Mouse (Mus musculus) erythroblast, embryonic 14.5 days (primary cell): ENCODE measurements around the gene Abca7. TPM values are rescaled to one million over a fixed set of nuclear protein-coding genes. Genes with fewer than 3 reads are reported as not detected.
A peak's percentile ranks its signal among the peaks of the same experiment; 100 is the strongest.

ENCODE experiments used
- H3K27me3 ChIP-seq: 2 replicates; pipeline ENCODE4 v1.6.1; 2012; ENCODE audit warnings: inconsistent platforms; ENCODE audit not compliant: control insufficient read depth
- H3K36me3 ChIP-seq: 2 replicates; pipeline ENCODE4 v1.6.1; 2012; ENCODE audit warnings: mild to moderate bottlenecking, inconsistent platforms; ENCODE audit not compliant: control insufficient read depth
- H3K4me1 ChIP-seq: 2 replicates; pipeline ENCODE4 v1.6.1; 2012; ENCODE audit warnings: inconsistent platforms; ENCODE audit not compliant: control insufficient read depth
- H3K4me3 ChIP-seq: replicated peaks from 2 replicates; pipeline ENCODE3; 2012; ENCODE audit warnings: moderate library complexity, mild to moderate bottlenecking, inconsistent platforms
- H3K9me3 ChIP-seq: 2 replicates; pipeline ENCODE4 v1.6.1; 2012; ENCODE audit warnings: low read length, inconsistent platforms, mixed read lengths; ENCODE audit not compliant: control insufficient read depth
- GATA1 ChIP-seq: IDR thresholded peaks from 2 replicates; pipeline ENCODE4 v1.6.1; 2012; ENCODE audit warnings: low read length, inconsistent platforms, mixed read lengths
- TAL1 ChIP-seq: IDR thresholded peaks from 3 replicates; pipeline ENCODE4 v1.6.1; 2012; ENCODE audit warnings: low read length, inconsistent platforms, mixed read lengths
- polyA plus RNA-seq: library from polyadenylated mRNA; stranded (reverse); fragments of >175 nt; gene quantifications from 2 replicates; pipeline ENCODE4 v1.2.3, GENCODE M21; 2012

Gene Abca7
- polyA plus RNA-seq, 1 experiment = 7.6 TPM

DNA sequence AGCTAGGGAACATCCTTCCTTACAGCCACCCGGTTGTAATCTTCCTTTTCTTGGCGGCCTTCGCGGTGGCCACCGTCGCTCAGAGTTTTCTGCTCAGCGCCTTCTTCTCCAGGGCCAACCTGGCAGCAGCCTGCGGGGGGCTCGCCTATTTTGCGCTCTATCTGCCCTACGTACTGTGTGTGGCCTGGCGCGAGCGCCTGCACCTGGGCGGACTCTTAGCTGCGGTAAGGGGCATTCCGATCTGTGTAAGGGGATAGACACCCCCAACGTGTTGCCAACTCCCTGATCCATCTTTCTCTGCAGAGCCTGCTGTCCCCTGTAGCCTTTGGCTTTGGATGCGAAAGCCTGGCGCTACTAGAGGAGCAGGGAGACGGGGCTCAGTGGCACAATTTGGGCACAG, 6.5 kb downstream of the Abca7 start:
- TF ChIP-seq TAL1 = no peak
- TF ChIP-seq GATA1 = no peak
- Histone ChIP-seq H3K9me3 (no peaks in the 10 kb centered on the region), H3K36me3 (peaks cover 100% of the 10 kb centered on the region), H3K27me3 (no peaks in the 10 kb centered on the region; the same call in 1 of the 2 replicates), H3K4me1 (peaks cover 73% of the 10 kb centered on the region), H3K4me3 (no peak overlapping the region)

DNA sequence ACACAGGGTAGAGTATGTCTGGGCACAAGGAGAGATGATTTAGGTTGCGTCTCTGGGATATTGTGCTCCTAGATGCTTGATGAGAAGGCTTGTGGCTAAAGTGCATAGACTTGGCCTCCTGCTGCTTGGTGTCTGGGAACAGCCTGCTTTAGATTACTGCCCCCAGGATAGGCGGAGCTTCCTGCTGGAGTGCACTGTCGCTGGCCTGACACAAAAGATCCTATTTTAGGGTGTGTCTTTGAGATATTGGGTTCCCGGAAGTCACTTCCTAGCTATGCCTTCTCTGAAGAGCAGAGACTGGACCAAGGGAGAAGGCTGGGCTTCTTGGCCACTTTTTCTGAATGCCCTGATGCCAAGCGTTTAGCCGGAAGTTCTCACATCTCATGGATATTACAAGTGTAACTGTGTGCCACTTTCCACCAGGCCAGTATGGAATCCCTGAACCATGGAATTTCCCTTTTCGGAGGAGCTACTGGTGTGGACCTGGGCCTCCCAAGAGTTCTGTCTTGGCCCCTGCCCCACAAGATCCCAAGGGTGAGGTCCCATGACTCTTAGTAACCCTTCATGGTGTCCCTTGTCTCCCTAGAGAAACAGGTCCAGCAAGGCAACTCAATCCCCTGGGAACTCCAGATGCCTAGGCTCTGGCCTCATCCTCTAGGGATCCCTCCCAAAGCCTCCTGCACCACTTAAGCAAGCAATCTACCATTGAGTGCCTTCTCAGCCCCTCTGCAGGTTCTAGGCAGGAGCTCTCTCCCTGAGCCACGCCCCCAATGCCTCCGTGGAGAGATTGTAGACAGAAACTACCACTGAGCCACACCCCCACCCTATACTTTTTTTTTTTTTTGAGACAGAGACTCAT, 7.3 kb downstream of the Abca7 start:
- Histone ChIP-seq H3K4me3 (no peak overlapping the region), H3K36me3 (peaks cover 100% of the 10 kb centered on the region), H3K4me1 (peaks cover 66% of the 10 kb centered on the region), H3K9me3 (peaks cover 2% of the 10 kb centered on the region), H3K27me3 (no peaks in the 10 kb centered on the region; the same call in 1 of the 2 replicates)
- TF ChIP-seq TAL1 (no peak), GATA1 (no peak)

DNA sequence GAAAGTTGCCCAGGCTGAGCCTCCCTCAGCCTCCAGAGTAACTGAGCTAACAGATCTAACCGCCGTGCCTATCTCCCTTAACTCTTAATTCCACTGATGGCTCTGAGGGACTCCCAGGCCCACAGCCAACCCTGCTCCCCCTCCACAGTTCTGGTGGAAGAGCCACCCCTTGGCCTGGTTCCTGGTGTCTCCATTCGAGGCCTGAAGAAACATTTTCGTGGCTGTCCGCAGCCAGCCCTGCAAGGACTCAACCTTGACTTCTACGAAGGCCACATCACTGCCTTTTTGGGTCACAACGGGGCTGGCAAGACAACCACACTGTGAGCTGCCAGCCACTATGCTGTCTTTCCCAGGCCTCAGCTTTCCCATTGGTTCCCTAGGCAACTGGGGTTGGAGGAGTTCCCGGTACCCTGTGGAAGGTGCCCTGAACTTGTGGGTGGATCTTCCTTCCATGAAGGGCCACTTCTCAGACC, 8.0 kb downstream of the Abca7 start:
- no peak for TF ChIP-seq GATA1
- no peak for TF ChIP-seq TAL1
- Histone ChIP-seq H3K36me3 (peaks cover 100% of the 10 kb centered on the region), H3K4me3 (no peak overlapping the region), H3K4me1 (peaks cover 59% of the 10 kb centered on the region), H3K27me3 (no peaks in the 10 kb centered on the region; the same call in 1 of the 2 replicates), H3K9me3 (peaks cover 7% of the 10 kb centered on the region)

- Histone ChIP-seq H3K27me3 (peaks cover 22% of the 10 kb centered on the region), H3K9me3 (peaks cover 32% of the 10 kb centered on the region), H3K4me3 (no peak overlapping the region), H3K4me1 (peaks cover 35% of the 10 kb centered on the region), H3K36me3 (peaks cover 98% of the 10 kb centered on the region)
- TF ChIP-seq TAL1 (no peak), GATA1 (no peak)
These were observed 15.4 kb downstream of the Abca7 start for GRCm38 (mm10) chr10:80011740-80012139.

DNA sequence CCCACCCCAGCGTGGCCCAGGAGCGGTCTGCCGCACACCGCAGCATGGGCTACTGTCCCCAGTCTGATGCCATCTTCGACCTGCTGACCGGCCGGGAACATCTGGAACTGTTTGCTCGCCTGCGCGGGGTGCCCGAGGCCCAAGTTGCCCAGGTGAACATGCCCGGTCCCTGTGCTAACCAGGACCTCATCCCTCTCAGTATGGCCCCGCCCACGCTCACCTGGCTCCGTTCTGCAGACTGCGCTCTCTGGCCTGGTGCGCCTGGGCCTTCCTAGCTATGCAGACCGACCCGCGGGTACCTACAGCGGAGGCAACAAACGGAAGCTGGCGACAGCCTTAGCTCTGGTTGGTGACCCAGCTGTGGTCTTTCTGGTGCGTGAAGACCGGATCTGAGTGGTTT, 17.3 kb downstream of the Abca7 start:
- Histone ChIP-seq H3K4me3 (no peak overlapping the region), H3K27me3 (peaks cover 22% of the 10 kb centered on the region), H3K36me3 (peaks cover 83% of the 10 kb centered on the region), H3K9me3 (peaks cover 30% of the 10 kb centered on the region), H3K4me1 (peaks cover 49% of the 10 kb centered on the region)
- TF ChIP-seq TAL1 (no peak), GATA1 (no peak)

DNA sequence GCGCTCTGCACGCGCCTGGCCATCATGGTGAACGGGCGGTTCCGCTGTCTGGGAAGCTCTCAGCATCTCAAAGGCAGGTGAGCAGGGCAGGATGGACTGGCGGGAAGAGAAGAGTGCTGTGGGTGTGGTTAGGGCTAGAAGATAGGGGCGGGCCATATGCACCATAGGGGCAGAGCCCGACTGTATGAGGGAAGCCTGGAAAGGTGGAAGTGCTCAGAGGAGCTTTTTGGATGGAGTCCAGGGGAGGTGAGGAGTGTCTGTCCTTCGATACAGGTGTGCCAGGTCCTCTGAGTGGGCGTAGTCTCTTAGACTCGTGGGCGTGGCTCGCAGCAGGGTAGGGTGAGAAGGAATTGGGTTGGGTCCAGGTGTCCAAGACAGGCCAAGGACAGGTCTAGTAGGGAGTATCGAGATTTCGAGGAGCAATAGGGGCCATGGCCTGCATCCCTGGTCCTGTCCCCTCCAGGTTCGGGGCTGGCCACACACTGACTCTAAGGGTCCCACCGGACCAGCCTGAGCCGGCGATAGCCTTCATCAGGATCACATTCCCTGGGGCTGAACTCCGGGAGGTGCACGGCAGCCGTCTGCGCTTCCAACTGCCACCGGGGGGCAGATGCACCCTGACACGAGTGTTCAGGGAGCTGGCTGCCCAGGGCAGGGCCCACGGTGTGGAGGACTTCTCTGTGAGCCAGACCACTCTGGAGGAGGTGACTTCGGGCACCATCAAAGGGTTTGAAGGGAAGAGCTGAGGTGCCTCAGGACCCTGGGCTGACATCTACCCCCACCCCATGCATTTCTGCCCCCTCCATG, 18.4 kb downstream of the Abca7 start:
- TF ChIP-seq TAL1 (no peak), GATA1 (no peak)
- Histone ChIP-seq H3K27me3 (peaks cover 24% of the 10 kb centered on the region), H3K4me3 (no peak overlapping the region), H3K4me1 (peaks cover 59% of the 10 kb centered on the region), H3K9me3 (peaks cover 22% of the 10 kb centered on the region), H3K36me3 (peaks cover 73% of the 10 kb centered on the region)

GRCm38 (mm10) chr10:80015583-80015982, 19.3 kb downstream of the Abca7 start:
- Histone ChIP-seq H3K27me3 (peaks cover 25% of the 10 kb centered on the region), H3K4me1 (peaks cover 68% of the 10 kb centered on the region), H3K36me3 (peaks cover 72% of the 10 kb centered on the region), H3K9me3 (peaks cover 14% of the 10 kb centered on the region), H3K4me3 (no peak overlapping the region)
- no peak for TF ChIP-seq GATA1
- no peak for TF ChIP-seq TAL1

DNA sequence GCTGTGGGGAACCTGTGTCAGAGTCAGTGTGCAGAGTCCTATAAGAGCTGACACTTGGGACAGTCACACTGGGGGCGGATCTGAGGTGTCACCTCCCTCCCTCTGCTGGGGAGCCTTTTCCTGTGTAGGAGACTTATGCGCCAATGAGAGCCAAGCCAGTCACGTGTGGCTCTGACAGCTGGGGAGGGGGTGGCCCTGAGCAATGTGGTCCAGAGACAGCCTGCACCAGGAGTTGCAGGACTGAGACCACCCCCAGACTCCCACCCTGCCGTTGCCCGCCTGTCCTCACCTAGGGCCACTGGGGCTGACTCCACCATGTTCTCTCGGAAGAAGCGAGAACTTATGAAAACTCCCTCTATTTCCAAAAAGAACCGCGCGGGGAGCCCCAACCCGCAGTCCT, 20.2 kb downstream of the Abca7 start, which contains the start of gene Arhgap45:
Arhgap45 (plus strand) TSS at position 143 of the 400 bp plus-strand sequence.
- H3K36me3 ChIP-seq = peaks cover 71% of the 10 kb centered on the region
- TF ChIP-seq TAL1 (no peak), GATA1 (no peak)
- H3K4me1 ChIP-seq = peaks cover 74% of the 10 kb centered on the region

GRCm38 (mm10) chr10:80016931-80017330, 20.6 kb downstream of the Abca7 start:
- TF ChIP-seq TAL1 = no peak
- no peak for TF ChIP-seq GATA1
- Histone ChIP-seq H3K4me3 (peak overlapping the region; percentile 65), H3K36me3 (peaks cover 70% of the 10 kb centered on the region), H3K27me3 (peaks cover 20% of the 10 kb centered on the region), H3K9me3 (peaks cover under 1% of the 10 kb centered on the region; the same call in 1 of the 2 replicates), H3K4me1 (peaks cover 76% of the 10 kb centered on the region)

More for the DNA sequence above, 20.2 kb downstream of the Abca7 start, which contains the start of gene Arhgap45:
- peaks cover 4% of the 10 kb centered on the region for H3K9me3 ChIP-seq
- H3K27me3 ChIP-seq = peaks cover 20% of the 10 kb centered on the region
- H3K4me3 ChIP-seq = peak within 1 kb of the TSS; percentile 65
